Mouse (Mus musculus): Measurements from ENCODE around the gene Map1a. TPM values are rescaled to one million over a fixed set of nuclear protein-coding genes. Genes with fewer than 3 reads are reported as not detected.

Map1a gene
- polyA plus RNA-seq, 1 experiment = 1.2 TPM

- 0 out of 2 replicates have a peak, but pooled peaks cover 2% of the 10 kb centered on the region for H3K27me3 ChIP-seq (ENCODE audit: control insufficient read depth, insufficient read depth, low read length)
Measured at GRCm38 (mm10) chr2:121354820-121355592, 65.6 kb downstream of the Map1a start, which contains the start of gene Ppip5k1. Gene Ppip5k1, minus strand, starts transcription at chr2:121355396.

GRCm38 (mm10) chr2:121357494-121357893, 68.1 kb downstream of the Map1a start, which contains the start of gene Ckmt1:
Gene Ckmt1, plus strand, starts transcription at chr2:121357714.
- peaks cover 15% of the 10 kb centered on the region for H3K4me1 ChIP-seq (ENCODE audit: control insufficient read depth, insufficient read depth, low read length)
- peak within 1 kb of the TSS; percentile 21 for H3K4me3 ChIP-seq (ENCODE audit: control insufficient read depth, low read depth, low read length)
- 0 out of 2 replicates have a peak, but pooled peaks cover 2% of the 10 kb centered on the region for H3K27me3 ChIP-seq (ENCODE audit: control insufficient read depth, insufficient read depth, low read length)
- TF ChIP-seq CTCF (IDR thresholded peaks at IDR 0.05; ENCODE audit: control insufficient read depth, insufficient read depth, insufficient replicate concordance, low read depth, low read length) (no peak), POLR2A (IDR thresholded peaks at IDR 0.05; ENCODE audit: control insufficient read depth, low read depth, low read length) (no peak)
- no peaks in the 10 kb centered on the region for H3K36me3 ChIP-seq (ENCODE audit: control insufficient read depth, insufficient read depth, low read length)
- H3K27ac ChIP-seq (ENCODE audit: control insufficient read depth, insufficient read depth, low read depth, low read length) = no peak within 1 kb of the TSS

More at GRCm38 (mm10) chr2:121354820-121355592, 65.6 kb downstream of the Map1a start, which contains the start of gene Ppip5k1:
- H3K4me1 ChIP-seq (ENCODE audit: control insufficient read depth, insufficient read depth, low read length) = peaks cover 15% of the 10 kb centered on the region
- peak within 1 kb of the TSS; percentile 92 for H3K4me3 ChIP-seq (ENCODE audit: control insufficient read depth, low read depth, low read length)
- H3K36me3 ChIP-seq (ENCODE audit: control insufficient read depth, insufficient read depth, low read length) = no peaks in the 10 kb centered on the region
- TF ChIP-seq POLR2A (IDR thresholded peaks at IDR 0.05; ENCODE audit: control insufficient read depth, low read depth, low read length) (0 out of 2 replicates have a peak, but pooled peaks have one; percentile 8), CTCF (IDR thresholded peaks at IDR 0.05; ENCODE audit: control insufficient read depth, insufficient read depth, insufficient replicate concordance, low read depth, low read length) (peak; percentile 99)
- H3K27ac ChIP-seq (ENCODE audit: control insufficient read depth, insufficient read depth, low read depth, low read length) = peak within 1 kb of the TSS; percentile 68

- Histone ChIP-seq H3K36me3 (ENCODE audit: control insufficient read depth, insufficient read depth, low read length) (no peaks in the 10 kb centered on the region), H3K27ac (ENCODE audit: control insufficient read depth, insufficient read depth, low read depth, low read length) (no peak overlapping the region), H3K4me1 (ENCODE audit: control insufficient read depth, insufficient read depth, low read length) (peaks cover 15% of the 10 kb centered on the region), H3K27me3 (ENCODE audit: control insufficient read depth, insufficient read depth, low read length) (0 out of 2 replicates have a peak, but pooled peaks cover 2% of the 10 kb centered on the region), H3K4me3 (ENCODE audit: control insufficient read depth, low read depth, low read length) (no peak overlapping the region)
- no peak for TF ChIP-seq CTCF (IDR thresholded peaks at IDR 0.05; ENCODE audit: control insufficient read depth, insufficient read depth, insufficient replicate concordance, low read depth, low read length)
- no peak for TF ChIP-seq POLR2A (IDR thresholded peaks at IDR 0.05; ENCODE audit: control insufficient read depth, low read depth, low read length)
Measured at GRCm38 (mm10) chr2:121357961-121358360, 68.6 kb downstream of the Map1a start.

- Histone ChIP-seq H3K27me3 (ENCODE audit: control insufficient read depth, insufficient read depth, low read length) (0 out of 2 replicates have a peak, but pooled peaks cover 2% of the 10 kb centered on the region), H3K4me3 (ENCODE audit: control insufficient read depth, low read depth, low read length) (peak overlapping the region; percentile 21), H3K27ac (ENCODE audit: control insufficient read depth, insufficient read depth, low read depth, low read length) (no peak overlapping the region), H3K4me1 (ENCODE audit: control insufficient read depth, insufficient read depth, low read length) (peaks cover 15% of the 10 kb centered on the region), H3K36me3 (ENCODE audit: control insufficient read depth, insufficient read depth, low read length) (no peaks in the 10 kb centered on the region)
- no peak for TF ChIP-seq CTCF (IDR thresholded peaks at IDR 0.05; ENCODE audit: control insufficient read depth, insufficient read depth, insufficient replicate concordance, low read depth, low read length)
- no peak for TF ChIP-seq POLR2A (IDR thresholded peaks at IDR 0.05; ENCODE audit: control insufficient read depth, low read depth, low read length)
Measured at GRCm38 (mm10) chr2:121358381-121358780, 69.0 kb downstream of the Map1a start.

GRCm38 (mm10) chr2:121359461-121359860, 70.1 kb downstream of the Map1a start:
- no peak for TF ChIP-seq POLR2A (IDR thresholded peaks at IDR 0.05; ENCODE audit: control insufficient read depth, low read depth, low read length)
- no peak for TF ChIP-seq CTCF (IDR thresholded peaks at IDR 0.05; ENCODE audit: control insufficient read depth, insufficient read depth, insufficient replicate concordance, low read depth, low read length)
- Histone ChIP-seq H3K27ac (ENCODE audit: control insufficient read depth, insufficient read depth, low read depth, low read length) (no peak overlapping the region), H3K36me3 (ENCODE audit: control insufficient read depth, insufficient read depth, low read length) (no peaks in the 10 kb centered on the region), H3K4me1 (ENCODE audit: control insufficient read depth, insufficient read depth, low read length) (peaks cover 14% of the 10 kb centered on the region), H3K27me3 (ENCODE audit: control insufficient read depth, insufficient read depth, low read length) (0 out of 2 replicates have a peak, but pooled peaks cover 2% of the 10 kb centered on the region), H3K4me3 (ENCODE audit: control insufficient read depth, low read depth, low read length) (no peak overlapping the region)

Other genes starting within 250 kb of the Map1a start
- not detected in 2 replicates for gene Tgm5, start 203.8 kb upstream of the Map1a start, polyA plus RNA-seq (2012; rRNA removed)
- gene Tgm7, start 179.8 kb upstream of the Map1a start, polyA plus RNA-seq (2012; rRNA removed) = 0.41 and 0.65 TPM in 2 replicates
- gene Adal, start 149.2 kb upstream of the Map1a start, polyA plus RNA-seq (2012; rRNA removed) = 4.4 and 6.1 TPM in 2 replicates
- 1.6 and 1.9 TPM in 2 replicates for gene Lcmt2, start 148.9 kb upstream of the Map1a start, polyA plus RNA-seq (2012; rRNA removed)
- 36.3 and 37.0 TPM in 2 replicates for gene Tubgcp4, start 118.9 kb upstream of the Map1a start, polyA plus RNA-seq (2012; rRNA removed)
- gene Zscan29, start 118.5 kb upstream of the Map1a start, polyA plus RNA-seq (2012; rRNA removed) = 2.4 and 2.8 TPM in 2 replicates
- gene Trp53bp1, start 18.2 kb upstream of the Map1a start, polyA plus RNA-seq (2012; rRNA removed) = 57.6 and 58.2 TPM in 2 replicates
- 29.7 and 33.1 TPM in 2 replicates for gene Ppip5k1, start 65.8 kb downstream of the Map1a start, polyA plus RNA-seq (2012; rRNA removed)
- gene Ckmt1, start 68.1 kb downstream of the Map1a start, polyA plus RNA-seq (2012; rRNA removed) = 0.31 and 1.1 TPM in 2 replicates
- gene Strc, start 97.6 kb downstream of the Map1a start, polyA plus RNA-seq (2012; rRNA removed) = 0.11 and 0.12 TPM in 2 replicates
- gene Pdia3, start 124.2 kb downstream of the Map1a start, polyA plus RNA-seq (2012; rRNA removed) = 223 and 230 TPM in 2 replicates
- gene Catsper2, start 124.2 kb downstream of the Map1a start, polyA plus RNA-seq (2012; rRNA removed) = 111 and 151 TPM in 2 replicates
- gene Ell3, start 154.7 kb downstream of the Map1a start, polyA plus RNA-seq (2012; rRNA removed) = 4.9 and 5.8 TPM in 2 replicates
- gene Serf2, start 159.6 kb downstream of the Map1a start, polyA plus RNA-seq (2012; rRNA removed) = 192 and 208 TPM in 2 replicates
- gene Hypk, start 163.7 kb downstream of the Map1a start, polyA plus RNA-seq (2012; rRNA removed) = 6.6 and 12.2 TPM in 2 replicates
- 3.1 and 4.4 TPM in 2 replicates for gene Serinc4, start 167.2 kb downstream of the Map1a start, polyA plus RNA-seq (2012; rRNA removed)
- gene Mfap1b, start 184.5 kb downstream of the Map1a start, polyA plus RNA-seq (2012; rRNA removed) = 4.0 and 4.5 TPM in 2 replicates
- 3.3 and 4.1 TPM in 2 replicates for gene Mfap1a, start 217.1 kb downstream of the Map1a start, polyA plus RNA-seq (2012; rRNA removed)
- gene Wdr76, start 217.1 kb downstream of the Map1a start, polyA plus RNA-seq (2012; rRNA removed) = 1.7 TPM in 2 replicates

Data from testis, adult 2 months (tissue).